In the genomic region with DNA sequence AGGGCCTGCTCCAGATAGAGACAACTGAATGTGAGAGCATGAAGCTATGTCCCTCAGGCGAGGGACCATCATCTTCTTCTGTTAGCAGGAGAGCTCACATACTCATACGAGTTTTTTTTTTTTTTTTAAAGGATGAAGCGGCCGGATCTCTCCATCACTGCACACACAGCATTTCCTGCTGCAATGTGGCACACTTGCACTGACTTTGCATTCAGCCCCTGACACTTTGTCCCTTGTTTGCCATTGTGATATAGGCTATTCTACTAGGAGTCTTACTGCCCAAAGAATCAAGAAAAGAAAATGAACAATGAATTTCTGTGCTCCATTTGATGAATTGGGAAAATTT, we compare ENCODE assay signal across 28 mouse cellular contexts. TPM values are rescaled to one million over a fixed set of nuclear protein-coding genes. Genes with fewer than 3 reads are reported as not detected.
DNase-seq lines count a peak whose midpoint lies in the region; ATAC-seq lines count a peak whose summit lies in the region.
"Had no signal": no experiment of that assay in that cellular context is flagged by ENCODE, and none has a peak within 500 bp of the region (broad histone marks: within the 10 kb centered on the region; RNA-seq: fewer than 3 reads in every experiment).

No protein-coding gene starts in this region.

- H3K4me3 ChIP-seq in megakaryocyte, embryonic 14.5 days (replicated peaks), result peak overlapping the region; percentile 69
- H3K4me3 ChIP-seq: erythroblast, embryonic 14.5 days; hindbrain, embryonic 10.5 days; intestine, embryonic 15.5 days; limb, embryonic 10.5 days; limb, embryonic 15.5 days; liver, embryonic 13.5 days; midbrain, embryonic 10.5 days; midbrain, embryonic 15.5 days had no signal

- intact Hi-C loops in gastrocnemius, postnatal 36 days (cut with DNase I), result no loop called here

- DNase-seq in B cell, adult 2 months, result peak; percentile 25 to 26
- DNase-seq in splenic B cell, adult 2 months (ENCODE audit: low read depth, low spot score), result peak; percentile 61
- no peak for DNase-seq in adrenal gland, adult 8-10 months
- DNase-seq in gastrocnemius, postnatal 36 days, result no peak
- DNase-seq: adrenal gland, postnatal 36 days; cerebellum, adult 18-20 months; cerebellum, postnatal 14 days; heart, postnatal 14 days; kidney, adult 2 months; kidney, postnatal 4 days; liver, embryonic 13.5 days; lung, adult 18-20 months; lung, postnatal 4 days; right cerebral cortex, postnatal 14 days had no signal

- H3K4me1 ChIP-seq in megakaryocyte, embryonic 14.5 days, result peaks cover 61% of the 10 kb centered on the region
- H3K4me1 ChIP-seq: intestine, embryonic 15.5 days; limb, embryonic 10.5 days; midbrain, embryonic 15.5 days had no signal

- ATAC-seq in megakaryocyte, adult 5-6 weeks (ENCODE audit: poor library complexity, severe bottlenecking), result no peak
- ATAC-seq in activated CD4-positive, CD25-positive, alpha-beta regulatory T cell, adult 4 months, result peak; percentile 19
- ATAC-seq: forebrain, embryonic 16.5 days; hindbrain, embryonic 16.5 days; intestine, embryonic 15.5 days; lung, postnatal 0 days; midbrain, embryonic 15.5 days; Patski had no signal

- H3K9me3 ChIP-seq in megakaryocyte, embryonic 14.5 days, result no peaks in the 10 kb centered on the region
- H3K9me3 ChIP-seq: hindbrain, embryonic 10.5 days; intestine, embryonic 15.5 days; limb, embryonic 10.5 days; limb, embryonic 15.5 days; liver, embryonic 13.5 days; midbrain, embryonic 10.5 days; midbrain, embryonic 15.5 days had no signal

- no peaks in the 10 kb centered on the region for H3K27me3 ChIP-seq in megakaryocyte, embryonic 14.5 days (replicated peaks)
- no peaks in the 10 kb centered on the region for H3K27me3 ChIP-seq in splenic B cell, adult 2 months (ENCODE audit: control insufficient read depth, insufficient read depth, low read length, poor library complexity, severe bottlenecking)
- H3K27me3 ChIP-seq: intestine, embryonic 15.5 days; limb, embryonic 15.5 days; liver, embryonic 13.5 days; midbrain, embryonic 15.5 days; Patski had no signal

- no peaks in the 10 kb centered on the region for H3K36me3 ChIP-seq in megakaryocyte, embryonic 14.5 days (replicated peaks; ENCODE audit: low read length)
- no peaks in the 10 kb centered on the region for H3K36me3 ChIP-seq in splenic B cell, adult 2 months (ENCODE audit: control insufficient read depth, insufficient read depth, low read length, poor library complexity, severe bottlenecking)
- H3K36me3 ChIP-seq: hindbrain, embryonic 10.5 days; intestine, embryonic 15.5 days; limb, embryonic 10.5 days; limb, embryonic 15.5 days; liver, embryonic 13.5 days; midbrain, embryonic 10.5 days; midbrain, embryonic 15.5 days had no signal

RNA-seq across cellular contexts. Expression of a gene that starts 10.8 kb away (rescaled TPM):
- 11.7 and 15.7 TPM in 2 replicates for polyA plus RNA-seq in megakaryocyte, embryonic 14.5 days (2012; ENCODE audit: insufficient read depth, low replicate concordance)
- total RNA-seq in megakaryocyte, adult 5-6 weeks (2015), result 69.5 and 73.3 TPM in 2 replicates
- 43.1 and 61.4 TPM in 2 replicates for total RNA-seq in megakaryocyte, adult 5-6 weeks (2017)
- 10 to 100 TPM; 32.6 to 42.9 TPM for polyA plus RNA-seq in activated CD4-positive, CD25-positive, alpha-beta regulatory T cell, adult 4 months (2017; shearing (Covaris generic))
- total RNA-seq in adrenal gland, adult 8-10 months (2022), result 10 to 100 TPM; 58.4 to 69.2 (median 61.3) TPM
- total RNA-seq in gastrocnemius, postnatal 36 days (2021), result 10 to 100 TPM; 28.9 to 33.9 TPM

Comparison
In these comparisons a context has a peak if more than half of its experiments do, and no peak if none do; other contexts are left out.
1. DNase-seq: peak in B cell, adult 2 months (2 of 2) and splenic B cell, adult 2 months (single experiment); none in adrenal gland, adult 8-10 months (single experiment) and gastrocnemius, postnatal 36 days (0 of 2).